Mouse (Mus musculus) hindbrain, embryonic 11.5 days (tissue): ENCODE measurements around the gene Cog3. TPM values are rescaled to one million over a fixed set of nuclear protein-coding genes. Genes with fewer than 3 reads are reported as not detected.

Experiments
- polyA plus RNA-seq: library from polyadenylated mRNA; unstranded; fragments of >200 nt; fragmentation: Nextera tagmentation; extraction: Ambion mirVana; gene quantifications from 2 replicates; pipeline ENCODE4 v1.2.1, GENCODE M21; 2014

Gene Cog3
- polyA plus RNA-seq, 1 experiment from 2014 or later = 23.2 TPM

Other genes with a start within 250 kb of the Cog3 start
- not detected in 2 replicates for gene Spert, start 161.4 kb downstream of the Cog3 start, polyA plus RNA-seq
- gene Erich6b, start 112.3 kb downstream of the Cog3 start, polyA plus RNA-seq = not detected in 2 replicates
- gene Slc25a30, start 32.5 kb upstream of the Cog3 start, polyA plus RNA-seq = 9.3 and 11.3 TPM in 2 replicates
- gene Tpt1, start 90.6 kb upstream of the Cog3 start, polyA plus RNA-seq = 1,005 and 1,072 TPM in 2 replicates
- 0.61 and 1.4 TPM in 2 replicates for gene Kctd4, start 200.5 kb upstream of the Cog3 start, polyA plus RNA-seq